Mouse (Mus musculus) adrenal gland, postnatal 10 days (tissue): ENCODE measurements around the gene Naa16. TPM values are rescaled to one million over a fixed set of nuclear protein-coding genes. Genes with fewer than 3 reads are reported as not detected.
A peak's percentile ranks its signal among the peaks of the same experiment; 100 is the strongest.
"Not testable (repeated sequence)": the region's sequence is repeated elsewhere in the genome, so short reads cannot be mapped to it uniquely, and the experiment has no call there.

Experiments
- DNase-seq: peaks from one replicate; pipeline ENCODE4 v3.0.0; 2021; ENCODE audit warnings: mixed read lengths
- long read RNA-seq, 2 experiments: library from polyadenylated mRNA; stranded (forward); transcript quantifications; one replicate each; pipeline ENCODE4 v2.0.0; 2021
- total RNA-seq, 2 experiments: library from RNA; stranded (reverse); gene quantifications; 2 replicates each; pipeline ENCODE4 v1.2.3; 2021

Naa16 gene
- total RNA-seq: 10 to 100 TPM; 18.0 to 27.0 TPM
- long read RNA-seq, experiment 1, full-length matches to known transcripts: 4 of 12 reads
- long read RNA-seq, experiment 1, partial matches to known transcripts: 4 of 12 reads
- long read RNA-seq, experiment 1, other reads (novel, unspliced or antisense): 4 of 12 reads
- long read RNA-seq, experiment 2, full-length matches to known transcripts: 2 of 5 reads
- long read RNA-seq, experiment 2, partial matches to known transcripts: 1 of 5 reads
- long read RNA-seq, experiment 2, other reads (novel, unspliced or antisense): 2 of 5 reads

DNA sequence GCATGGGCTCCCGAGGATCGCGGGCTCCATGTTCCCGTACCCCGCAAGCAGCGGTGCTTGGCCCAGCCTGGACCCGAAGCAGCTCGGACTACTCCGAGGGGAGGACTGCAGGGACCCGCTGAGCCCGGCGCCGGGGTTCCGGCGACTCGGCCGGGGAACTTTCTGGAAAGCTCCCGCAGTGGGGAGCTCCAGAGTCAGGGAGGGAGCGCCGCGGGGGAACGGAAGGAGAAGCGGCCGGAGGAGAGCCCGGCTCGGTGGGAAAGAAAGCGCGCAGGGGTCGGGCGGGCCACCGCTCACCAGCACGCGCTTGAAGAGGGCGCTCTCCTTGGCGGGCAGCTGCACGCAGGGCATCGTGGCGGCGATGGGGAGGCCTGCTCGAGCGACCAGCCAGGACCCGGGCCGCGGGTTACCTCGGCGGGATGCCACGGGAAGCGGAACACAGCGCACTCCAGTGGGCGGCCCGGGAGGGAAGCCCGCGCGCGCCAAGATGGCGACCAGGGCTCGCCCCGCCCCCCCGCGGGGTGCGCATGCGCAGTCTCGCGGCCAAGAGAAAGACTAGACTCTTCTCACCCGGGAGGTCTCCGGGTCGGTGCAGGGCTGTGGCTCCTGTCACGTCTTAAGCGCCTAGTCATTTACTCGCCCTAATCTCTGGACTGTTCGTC, at the start of gene Naa16:
Gene Naa16 (minus strand): TSS at position 514 of the 662 bp plus-strand sequence.
- DNase-seq: peak; percentile 98

DNA sequence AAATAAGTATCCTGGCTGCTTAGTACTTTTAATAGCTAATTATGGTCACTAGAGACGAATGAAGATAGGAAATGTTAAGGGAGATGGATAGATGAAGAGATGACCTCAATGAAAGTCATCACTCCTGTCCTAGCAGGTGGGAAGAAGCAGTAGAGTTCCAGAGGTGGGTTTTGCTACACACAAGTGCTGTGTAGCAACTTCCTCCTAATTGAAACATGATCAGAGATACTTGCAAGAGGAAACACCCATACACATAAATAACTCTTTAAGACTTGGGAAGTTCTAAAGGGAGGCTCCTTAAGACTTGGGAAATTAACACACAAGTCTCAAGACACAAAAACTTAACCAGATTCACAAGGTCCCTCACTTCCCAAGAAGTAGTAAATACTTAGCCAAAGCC, 43.5 kb upstream of the Naa16 start:
- DNase-seq: no peak

DNA sequence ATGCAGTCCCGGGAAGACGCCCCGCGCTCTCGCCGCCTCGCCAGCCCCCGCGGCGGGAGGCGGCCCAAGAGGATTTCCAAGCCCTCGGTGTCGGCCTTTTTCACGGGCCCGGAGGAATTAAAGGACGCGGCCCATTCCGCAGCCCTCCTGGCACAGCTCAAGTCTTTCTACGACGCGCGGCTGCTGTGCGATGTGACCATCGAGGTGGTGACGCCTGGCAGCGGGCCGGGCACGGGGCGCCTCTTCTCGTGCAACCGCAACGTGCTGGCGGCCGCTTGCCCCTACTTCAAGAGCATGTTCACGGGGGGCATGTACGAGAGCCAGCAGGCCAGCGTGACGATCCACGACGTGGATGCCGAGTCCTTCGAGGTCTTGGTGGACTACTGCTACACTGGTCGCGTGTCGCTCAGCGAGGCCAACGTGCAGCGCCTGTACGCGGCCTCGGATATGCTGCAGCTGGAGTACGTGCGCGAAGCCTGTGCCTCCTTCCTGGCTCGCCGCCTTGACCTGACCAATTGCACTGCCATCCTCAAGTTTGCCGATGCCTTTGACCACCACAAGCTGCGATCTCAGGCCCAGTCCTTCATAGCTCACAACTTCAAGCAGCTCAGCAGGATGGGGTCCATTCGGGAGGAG, 36.3 kb upstream of the Naa16 start:
- not testable (repeated sequence) for DNase-seq

DNA sequence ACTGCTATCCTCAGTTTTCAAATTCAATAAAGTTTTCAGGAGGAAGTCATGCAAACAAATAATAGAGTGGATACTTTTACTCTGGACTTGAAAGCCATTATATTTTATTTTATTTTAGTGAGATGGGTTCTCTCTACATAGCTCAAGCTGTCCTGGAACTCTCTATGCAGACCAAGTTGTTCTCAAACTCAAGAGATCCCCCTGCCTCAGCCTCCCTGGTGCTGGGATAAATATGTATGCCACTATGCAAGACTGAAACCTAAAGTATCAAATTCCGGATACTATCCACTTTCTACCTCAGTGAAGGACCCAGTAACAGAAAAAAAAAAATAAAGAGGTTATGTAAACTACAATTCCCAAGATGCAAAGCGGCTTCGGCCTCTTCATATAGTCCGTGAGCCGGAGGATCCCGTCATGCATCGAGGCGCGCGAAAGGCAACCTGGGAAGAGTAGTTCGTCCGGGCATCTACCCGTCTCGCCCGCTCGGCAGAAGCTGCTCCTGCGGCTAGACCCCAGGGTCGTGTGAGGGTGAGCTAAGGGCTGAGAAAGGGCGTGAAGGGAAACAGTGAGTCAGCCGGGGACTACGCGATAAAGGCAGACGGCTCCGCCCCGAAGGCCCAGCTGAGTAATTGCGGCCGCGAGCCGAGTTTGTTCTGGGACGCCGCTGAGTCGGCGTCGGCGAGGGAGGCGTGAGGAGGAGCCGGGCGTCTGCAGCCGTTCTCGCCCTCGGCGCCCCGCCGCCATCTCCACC, 35.6 kb upstream of the Naa16 start, which contains the start of gene Kbtbd7:
Gene Kbtbd7 (plus strand): TSS at position 533 of the 751 bp plus-strand sequence.
- peak; percentile 93 for DNase-seq

DNA sequence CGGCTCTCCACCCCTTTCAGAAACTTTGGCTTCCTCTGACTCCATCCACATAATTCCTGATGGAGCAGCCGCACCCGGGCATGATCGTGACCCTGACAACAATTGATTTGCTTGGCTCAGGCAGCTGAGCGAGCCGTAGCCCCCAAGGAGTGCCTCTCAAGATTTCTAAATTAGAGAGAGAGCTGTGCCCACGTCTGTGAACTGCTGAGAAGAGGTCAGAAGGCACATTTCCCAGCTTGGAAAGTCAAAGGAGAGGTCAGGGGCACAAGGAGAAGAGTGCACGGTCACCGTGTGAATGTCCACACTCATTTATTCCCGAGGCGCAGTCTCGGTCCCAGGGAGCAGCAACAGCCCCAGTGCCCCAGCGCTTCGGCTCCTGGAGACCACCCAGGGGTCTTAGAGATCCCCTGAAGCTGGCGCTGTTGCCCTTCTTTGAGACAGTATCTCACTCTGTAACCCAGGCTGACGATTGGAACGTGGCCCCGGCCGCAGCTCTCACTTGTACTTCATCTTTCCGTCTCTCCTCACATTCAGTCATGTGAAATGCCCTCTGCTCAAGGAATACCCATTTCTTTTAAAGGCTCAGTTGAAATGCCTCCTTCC, 29.6 kb upstream of the Naa16 start:
- no peak for DNase-seq

DNA sequence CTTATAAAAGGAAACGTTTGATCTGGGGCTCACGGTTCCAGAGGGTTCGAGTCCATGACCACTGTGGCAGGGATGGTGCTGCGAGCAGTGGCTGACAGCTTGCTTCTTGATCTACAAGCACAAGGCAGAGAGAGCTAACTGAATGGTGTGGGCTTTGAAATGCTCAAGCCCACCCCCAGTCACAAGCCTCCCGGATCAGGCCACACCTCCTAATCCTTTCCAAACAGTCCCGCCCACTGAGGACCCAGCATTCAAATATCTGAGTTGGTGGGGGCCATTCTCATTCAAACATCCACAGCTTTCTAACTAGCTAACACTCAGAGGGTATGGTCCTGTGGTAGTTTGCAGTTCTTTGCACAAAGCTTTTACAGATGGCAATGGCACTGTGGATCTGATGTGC, 22.5 kb upstream of the Naa16 start:
- DNase-seq: no peak

DNA sequence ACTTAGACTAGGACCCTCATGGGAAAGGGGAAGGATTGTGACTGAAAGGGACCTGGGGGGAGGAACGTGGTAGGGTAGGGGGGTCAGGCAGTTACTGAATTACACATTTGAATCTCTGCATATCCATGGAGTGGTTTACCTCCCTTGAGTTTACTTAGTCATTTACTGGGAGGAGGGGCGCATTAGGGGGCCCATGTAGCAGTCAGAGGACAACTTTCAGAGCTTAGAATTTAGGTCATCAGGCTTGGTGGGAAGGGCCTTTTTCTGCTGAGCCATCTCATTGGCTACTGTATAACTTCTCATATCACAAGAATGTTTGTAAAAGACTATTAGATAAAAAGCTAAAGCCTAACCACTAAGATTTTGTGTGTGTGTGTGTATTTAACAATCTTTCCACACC, 20.1 kb upstream of the Naa16 start:
- no peak for DNase-seq

DNA sequence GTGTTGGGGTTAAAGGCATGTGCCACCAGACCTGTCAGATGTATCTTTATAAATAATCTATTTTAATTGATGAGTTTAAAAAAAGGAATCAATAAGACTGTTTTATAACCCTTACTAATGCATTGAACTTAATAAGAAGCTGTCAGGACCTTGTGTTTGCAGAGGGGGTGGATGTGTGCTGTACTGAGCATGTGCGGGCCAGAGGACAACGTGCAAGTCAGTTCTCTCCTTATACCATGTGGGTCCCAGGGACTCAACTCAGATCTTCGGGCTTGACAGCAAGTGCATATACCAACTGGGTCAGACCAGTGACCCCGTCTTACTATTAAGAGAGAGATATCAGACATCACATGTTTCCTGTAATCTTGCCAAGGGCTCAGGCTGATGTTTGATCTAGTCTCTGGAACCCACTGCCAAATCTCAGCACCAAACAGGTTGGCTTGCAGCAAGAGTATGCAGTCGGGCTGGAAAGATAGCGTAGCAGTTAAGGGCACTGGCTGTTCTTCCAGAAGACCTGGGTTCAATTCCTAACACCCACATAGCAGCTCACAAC, 18.8 kb upstream of the Naa16 start:
- no peak for DNase-seq

DNA sequence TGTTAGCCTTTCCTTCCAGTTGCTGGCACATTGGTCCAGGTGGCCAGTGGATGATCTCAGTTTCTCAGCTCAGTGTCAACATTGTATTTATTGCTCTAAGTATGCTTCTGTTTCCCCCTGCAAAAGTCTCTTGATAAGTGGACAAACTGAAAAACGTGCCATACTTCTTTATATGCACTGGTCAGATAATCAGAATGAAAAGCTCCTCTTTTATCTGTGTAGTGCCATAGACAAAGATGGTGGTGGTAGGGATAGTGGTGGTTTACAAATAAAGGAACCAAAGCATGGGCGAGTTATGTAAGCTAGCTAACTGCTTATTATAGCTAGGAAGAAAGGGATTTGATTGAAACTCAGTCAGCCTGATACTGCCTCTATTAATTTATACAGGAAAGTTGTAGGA, 17.1 kb upstream of the Naa16 start:
- DNase-seq: no peak

DNA sequence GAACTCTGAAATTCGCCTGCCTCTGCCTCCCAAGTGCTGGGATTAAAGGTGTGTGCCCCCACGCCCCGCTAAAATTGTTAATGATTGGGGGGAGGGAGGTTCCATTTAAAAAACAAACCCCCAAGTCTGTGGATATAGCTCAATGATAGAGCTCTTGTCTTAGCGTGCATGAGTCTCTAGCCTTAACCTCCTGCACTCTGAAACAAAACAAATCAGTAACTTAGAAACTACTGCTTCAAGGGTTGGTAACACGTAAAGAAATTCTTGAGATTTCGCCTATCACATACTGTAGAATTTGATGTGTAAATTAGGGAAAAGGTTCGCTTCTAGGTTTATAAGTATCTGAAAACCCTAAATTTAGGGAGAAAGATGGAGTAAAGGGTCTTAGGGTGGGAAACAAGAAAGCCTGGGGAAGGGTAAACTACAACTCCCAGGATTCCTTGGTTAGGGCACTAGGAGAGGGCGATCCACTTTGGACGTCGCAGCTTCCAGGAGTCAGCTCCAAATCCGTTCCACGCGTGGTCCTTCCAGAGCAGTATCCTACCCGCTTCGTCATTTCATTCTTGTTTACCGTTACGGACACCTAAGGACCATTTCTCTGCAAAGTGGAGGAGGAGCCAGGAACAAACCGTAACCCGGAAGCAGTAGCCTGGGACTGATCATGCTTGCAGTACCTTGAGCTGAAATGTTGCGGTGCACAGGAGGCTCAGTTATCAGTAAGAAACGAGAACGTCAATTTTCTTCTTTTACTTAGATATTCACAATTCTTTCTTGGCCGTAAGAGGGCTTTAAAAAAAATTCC, 6.9 kb upstream of the Naa16 start, which contains the start of gene Mtrf1:
Gene Mtrf1 (plus strand): TSS at position 452 of the 802 bp plus-strand sequence.
- DNase-seq: peak; percentile 75

DNA sequence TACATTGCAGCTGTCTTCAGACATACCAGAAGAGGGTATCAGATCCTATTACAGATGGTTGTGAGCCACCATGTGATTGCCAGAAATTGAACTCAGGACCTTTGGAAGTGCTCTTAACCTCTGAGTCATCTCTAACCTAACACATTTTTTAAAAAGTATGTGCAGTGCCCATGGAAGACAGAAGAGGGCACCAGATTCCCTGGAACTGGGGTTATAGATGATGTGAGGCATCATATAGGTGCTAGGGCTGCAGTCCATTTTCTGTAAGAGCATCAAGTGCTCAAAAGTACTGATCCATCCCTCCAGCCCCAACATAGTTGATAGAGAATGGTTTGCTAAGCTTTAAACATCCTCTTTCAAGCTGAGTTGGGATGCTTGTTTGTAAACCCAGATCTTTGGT, 4.0 kb upstream of the Naa16 start:
- peak; percentile 49 for DNase-seq

DNA sequence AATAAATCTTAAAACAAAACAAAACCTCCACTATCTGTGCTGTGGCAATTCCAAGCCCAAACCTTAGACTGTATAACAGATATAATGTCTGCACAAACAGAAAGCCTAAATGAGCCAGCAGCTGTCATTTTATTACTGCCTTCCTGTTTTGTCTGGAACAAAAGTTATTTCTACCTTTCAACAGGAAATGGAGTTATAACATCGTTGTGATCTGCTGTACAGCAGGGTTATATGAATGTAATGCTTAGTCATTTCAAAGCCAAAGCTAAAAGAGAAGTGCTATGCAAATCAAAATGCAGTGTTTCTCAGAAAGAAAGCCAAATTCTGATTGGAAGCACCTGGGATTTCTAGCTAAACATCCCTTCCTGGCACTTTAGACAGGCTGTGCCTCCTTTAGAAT, 2.7 kb upstream of the Naa16 start:
- DNase-seq: no peak

DNA sequence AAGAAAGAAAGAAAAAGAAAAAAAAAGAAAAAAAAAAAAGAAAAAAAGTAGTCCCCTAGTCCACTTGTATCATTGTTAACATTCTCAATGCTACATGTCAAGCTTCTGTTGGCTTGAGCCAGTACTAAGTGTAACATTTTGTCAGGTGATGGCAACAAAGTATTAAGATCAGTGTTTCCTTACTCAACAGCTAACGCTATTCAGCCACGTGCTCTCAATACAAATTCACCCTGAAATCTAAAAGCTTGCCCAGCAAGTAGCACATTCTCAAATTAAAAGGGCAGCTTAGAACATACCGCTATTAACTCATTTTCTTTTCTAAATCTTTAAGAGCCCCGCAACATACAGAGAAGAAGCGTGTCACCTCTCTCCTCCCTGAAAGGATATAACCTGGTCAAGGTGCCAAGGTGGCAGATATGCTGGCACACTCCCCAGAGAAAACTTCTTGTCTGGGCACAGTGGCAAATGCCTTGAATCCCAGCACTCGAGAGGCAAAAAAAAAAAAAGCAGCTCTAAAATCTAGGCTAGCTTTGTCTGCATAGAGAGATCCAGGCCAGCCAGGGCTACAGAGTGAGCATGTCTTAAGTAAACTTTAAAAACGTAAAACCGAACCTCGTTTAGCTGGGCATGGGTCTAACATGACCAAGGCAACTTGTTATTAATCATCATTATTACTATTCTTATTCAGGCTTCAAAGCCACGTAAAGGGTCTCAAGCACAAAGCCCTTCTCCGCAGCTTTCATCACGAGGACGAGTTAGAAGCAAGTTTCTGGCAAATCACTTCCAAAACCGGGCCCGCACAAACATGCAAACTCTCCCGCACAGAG, 927 bp downstream of the Naa16 start:
- DNase-seq: peak; percentile 33

DNA sequence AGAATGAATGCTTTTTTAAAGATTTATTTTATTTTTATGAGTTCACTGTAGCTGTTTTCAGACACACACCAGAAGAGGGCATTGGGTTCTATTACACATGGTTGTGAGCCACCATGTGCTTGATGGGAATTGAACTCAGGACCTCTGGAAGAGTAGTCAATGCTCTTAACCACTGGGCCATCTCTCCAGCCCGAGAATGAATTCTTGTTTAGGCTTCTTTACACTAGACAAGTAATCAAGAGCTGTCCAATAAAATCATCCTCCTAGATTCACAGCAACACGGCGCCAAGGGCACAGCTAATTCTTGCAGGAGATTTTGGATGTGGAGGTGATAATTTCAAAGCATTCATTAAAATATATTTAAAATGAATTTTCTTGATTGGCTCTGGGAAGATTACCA, 2.3 kb downstream of the Naa16 start:
- DNase-seq: no peak

DNA sequence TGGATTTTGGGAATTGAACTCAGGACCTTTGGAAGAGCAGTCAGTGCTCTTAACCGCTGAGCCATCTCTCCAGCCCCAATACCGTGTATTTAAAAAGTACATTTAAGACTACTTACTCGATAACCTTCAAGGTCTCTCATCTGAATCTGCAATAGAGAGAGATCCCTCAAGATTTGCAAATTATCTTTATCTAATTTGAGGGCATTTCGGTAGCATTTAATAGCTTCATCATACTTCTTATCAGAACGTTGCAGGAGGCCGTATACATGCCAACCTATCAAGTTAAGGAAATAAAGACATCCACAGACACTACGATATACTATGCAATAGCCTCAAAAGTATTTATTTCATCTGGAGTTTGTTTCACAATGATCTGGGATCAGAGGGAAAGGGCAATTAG, 7.5 kb downstream of the Naa16 start:
- no peak for DNase-seq

DNA sequence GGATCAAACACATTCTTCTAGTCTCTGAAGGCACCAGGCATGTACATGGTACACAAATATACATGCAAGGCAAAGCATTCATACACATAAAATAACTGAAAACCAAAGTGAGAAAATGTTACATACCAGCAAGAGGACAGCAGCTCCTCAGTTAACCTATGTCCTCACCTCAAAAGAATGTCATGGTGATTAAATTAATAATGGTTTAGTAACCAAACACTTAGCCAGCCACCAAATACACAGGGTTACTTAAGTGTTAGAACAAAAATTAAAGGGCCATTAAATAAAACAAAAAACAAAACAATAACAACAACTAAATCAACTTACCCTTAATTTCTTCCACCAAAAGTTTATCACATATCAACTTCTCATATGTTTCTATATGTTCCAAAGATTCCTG, 13.5 kb downstream of the Naa16 start:
- DNase-seq: no peak

DNA sequence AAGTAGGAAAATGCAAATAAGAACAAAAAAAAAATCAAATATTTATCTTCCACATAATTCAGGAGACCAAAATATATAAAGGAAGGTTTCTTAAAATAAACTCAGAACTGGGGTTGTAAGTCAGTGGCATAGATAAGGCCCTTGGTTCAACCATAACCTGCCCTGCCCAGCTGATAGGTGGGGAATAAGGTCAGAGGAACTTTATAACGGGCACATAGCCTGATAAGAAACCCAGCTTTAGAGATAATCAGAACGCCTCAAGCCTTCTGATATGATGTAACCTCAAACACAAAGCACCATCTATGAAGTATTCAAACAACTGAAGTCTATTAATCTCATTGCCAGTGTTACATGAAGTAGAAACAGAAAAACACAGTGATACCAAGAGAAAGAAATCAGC, 32.5 kb downstream of the Naa16 start:
- DNase-seq: no peak

DNA sequence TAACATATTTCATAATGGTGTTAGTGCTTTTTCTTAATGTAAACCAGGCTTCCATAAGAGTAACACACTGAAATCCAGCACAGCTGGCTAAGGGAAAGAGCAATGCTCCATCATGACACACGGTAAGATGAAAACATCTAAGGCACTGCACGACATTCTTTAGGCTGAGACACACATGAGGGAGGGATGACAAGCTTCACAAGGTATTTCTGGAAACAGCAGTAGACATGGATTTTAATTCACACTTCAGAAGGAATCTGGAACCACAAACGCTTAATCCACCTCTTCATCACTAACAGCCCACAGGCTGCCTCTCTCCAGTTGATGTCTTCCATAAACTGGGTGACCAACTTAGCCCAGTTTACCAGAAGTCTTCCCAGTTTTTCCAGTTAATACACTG, 44.2 kb downstream of the Naa16 start:
- no peak for DNase-seq

DNA sequence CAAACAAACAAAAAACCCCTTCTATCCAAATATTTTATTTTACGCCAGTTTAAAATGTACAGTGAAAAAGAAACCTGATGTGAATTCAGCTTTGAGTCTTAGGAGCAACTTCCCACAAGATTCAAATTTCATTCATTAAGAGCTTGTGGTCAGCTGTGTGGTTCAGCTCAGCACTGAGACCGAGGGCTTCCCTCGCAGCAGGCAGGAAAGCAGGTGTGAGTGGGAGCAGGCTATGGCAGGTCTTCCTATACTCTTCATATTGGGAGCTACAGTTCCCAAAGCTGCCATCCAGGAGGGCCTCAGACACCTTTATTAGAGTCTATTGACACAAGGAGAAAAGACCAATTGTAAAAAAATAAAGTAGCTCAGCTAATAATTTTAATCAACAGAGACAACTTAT, 55.0 kb downstream of the Naa16 start:
- DNase-seq: no peak

DNA sequence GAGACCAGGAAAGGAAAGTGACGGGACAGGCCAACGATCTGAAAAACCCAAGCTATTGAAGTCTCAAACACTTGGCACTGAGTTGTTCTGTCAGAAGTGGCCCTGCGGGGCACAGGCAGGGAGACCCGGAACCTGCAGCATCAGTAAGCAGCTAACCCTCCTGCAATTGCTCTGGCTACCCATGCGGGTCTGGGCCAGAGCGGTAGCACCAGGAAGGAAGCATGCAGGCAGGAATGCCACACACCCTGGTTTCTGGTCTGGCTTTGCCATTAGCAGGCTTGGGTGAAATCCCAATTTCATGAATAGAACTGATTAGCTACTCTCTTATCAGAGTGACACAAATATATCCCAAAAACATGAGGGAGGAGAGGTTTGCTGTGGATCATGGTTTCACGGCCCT, 58.6 kb downstream of the Naa16 start:
- no peak for DNase-seq
